Mouse (Mus musculus) MEL (cell line): ENCODE results near the gene Rnf145. TPM values are rescaled to one million over a fixed set of nuclear protein-coding genes. Genes with fewer than 3 reads are reported as not detected.
A peak's percentile ranks its signal among the peaks of the same experiment; 100 is the strongest.
"Not testable (repeated sequence)": the region's sequence is repeated elsewhere in the genome, so short reads cannot be mapped to it uniquely, and the experiment has no call there.

ENCODE experiments used
- DNase-seq: peaks from one replicate; pipeline ENCODE4 v3.0.0; 2011; ENCODE audit warnings: low read depth, low spot score
- H3K27ac ChIP-seq: 2 replicates; pipeline ENCODE4 v1.5.1; 2012; ENCODE audit warnings: low read depth, mild to moderate bottlenecking, control low read depth, low read length, moderate library complexity; ENCODE audit not compliant: control insufficient read depth
- H3K27me3 ChIP-seq, 2 experiments: fragments of 150-350 bp in 1 of 2; sonication (generic) in 1 of 2; 2 replicates each; pipeline ENCODE4 v1.6.1; 2012; ENCODE audit warnings: low read length in 2 of 2, mild to moderate bottlenecking in 2 of 2, improper control_type of control experiment in 1 of 2, moderate library complexity in 1 of 2; ENCODE audit not compliant: insufficient read depth in 2 of 2, control insufficient read depth in 1 of 2
- H3K36me3 ChIP-seq, 2 experiments: 2 replicates each; pipeline ENCODE4 v1.6.1; 2012 to 2014; ENCODE audit warnings: low read length in 2 of 2, improper control_type of control experiment in 1 of 2, inconsistent platforms in 1 of 2, mild to moderate bottlenecking in 1 of 2; ENCODE audit not compliant: insufficient read depth in 2 of 2, control insufficient read depth in 1 of 2
- H3K4me1 ChIP-seq, 2 experiments: fragments of 150-350 bp in 1 of 2; sonication (generic) in 1 of 2; 2 replicates each; pipeline ENCODE4 v1.6.1; 2012; ENCODE audit warnings: low read length in 2 of 2, improper control_type of control experiment in 1 of 2, mild to moderate bottlenecking in 1 of 2; ENCODE audit not compliant: insufficient read depth in 2 of 2, control insufficient read depth in 1 of 2
- H3K4me3 ChIP-seq, 2 experiments: fragments of 150-350 bp in 1 of 2; sonication (generic) in 1 of 2; 2 replicates each; pipeline ENCODE4 v1.5.1; 2012; ENCODE audit warnings: low read depth in 2 of 2, low read length in 2 of 2, mild to moderate bottlenecking in 2 of 2, moderate library complexity in 2 of 2, control low read depth in 1 of 2, improper control_type of control experiment in 1 of 2; ENCODE audit not compliant: control insufficient read depth in 1 of 2, insufficient read depth in 1 of 2
- H3K79me2 ChIP-seq: 2 replicates; pipeline ENCODE4 v1.6.1; 2012; ENCODE audit warnings: mild to moderate bottlenecking, low read length, moderate library complexity; ENCODE audit not compliant: control insufficient read depth, poor library complexity, insufficient read depth
- H3K9ac ChIP-seq: 2 replicates; pipeline ENCODE4 v1.6.1; 2012; ENCODE audit warnings: low read depth, mild to moderate bottlenecking, control low read depth, low read length, moderate library complexity; ENCODE audit not compliant: control insufficient read depth, poor library complexity, severe bottlenecking
- H3K9me3 ChIP-seq: fragments of 150-350 bp; sonication (generic); replicated peaks from 2 replicates; pipeline ENCODE4 v1.6.1; 2012; ENCODE audit warnings: mild to moderate bottlenecking, low read length, improper control_type of control experiment, moderate library complexity; ENCODE audit not compliant: insufficient read depth
- CHD1 ChIP-seq: IDR thresholded peaks from 2 replicates; pipeline ENCODE4 v1.6.1; 2012; ENCODE audit warnings: low read depth, mild to moderate bottlenecking, inconsistent platforms, low read length, improper control_type of control experiment
- E2F4 ChIP-seq: IDR thresholded peaks from 2 replicates; pipeline ENCODE4 v1.6.1; 2011; ENCODE audit warnings: low read depth, low read length, improper control_type of control experiment, borderline replicate concordance
- ELF1 ChIP-seq: IDR thresholded peaks from 2 replicates; pipeline ENCODE4 v1.6.1; 2014; ENCODE audit warnings: low read depth, mild to moderate bottlenecking, inconsistent platforms, low read length, improper control_type of control experiment, moderate library complexity
- ETS1 ChIP-seq: IDR thresholded peaks from 2 replicates; pipeline ENCODE4 v1.6.1; 2012; ENCODE audit warnings: low read depth, mild to moderate bottlenecking, inconsistent platforms, low read length, improper control_type of control experiment, moderate library complexity
- GABPA ChIP-seq: IDR thresholded peaks from 2 replicates; pipeline ENCODE4 v1.6.1; 2012; ENCODE audit warnings: low read depth, mild to moderate bottlenecking, inconsistent platforms, low read length, improper control_type of control experiment, moderate library complexity
- HCFC1 ChIP-seq: IDR thresholded peaks from 2 replicates; pipeline ENCODE4 v1.6.1; 2012; ENCODE audit warnings: low read depth, mild to moderate bottlenecking, inconsistent platforms, low read length, improper control_type of control experiment, moderate library complexity
- JUND ChIP-seq: IDR thresholded peaks from 2 replicates; pipeline ENCODE4 v1.6.1; 2011; ENCODE audit warnings: low read depth, mild to moderate bottlenecking, improper control_type of control experiment, low read length
- KAT2A ChIP-seq: conservative IDR thresholded peaks from 2 replicates; pipeline ENCODE4 v1.6.1; 2012; ENCODE audit warnings: low read depth, low read length, improper control_type of control experiment, inconsistent platforms
- MAFK ChIP-seq: IDR thresholded peaks from 2 replicates; pipeline ENCODE4 v1.6.1; 2011; ENCODE audit warnings: low read depth, mild to moderate bottlenecking, low read length, improper control_type of control experiment, borderline replicate concordance
- MYB ChIP-seq: IDR thresholded peaks from 2 replicates; pipeline ENCODE4 v1.6.1; 2011; ENCODE audit warnings: mild to moderate bottlenecking, low read depth, low read length, improper control_type of control experiment
- MYC ChIP-seq: IDR thresholded peaks from 2 replicates; pipeline ENCODE4 v1.6.1; 2011; ENCODE audit warnings: low read depth, mild to moderate bottlenecking, low read length, improper control_type of control experiment, moderate library complexity
- POLR2AphosphoS2 ChIP-seq: IDR thresholded peaks from 2 replicates; pipeline ENCODE4 v1.6.1; 2011; ENCODE audit warnings: low read length, improper control_type of control experiment
- ZMIZ1 ChIP-seq: IDR thresholded peaks from 2 replicates; pipeline ENCODE4 v1.6.1; 2012; ENCODE audit warnings: low read depth, mild to moderate bottlenecking, inconsistent platforms, low read length, improper control_type of control experiment, moderate library complexity
- polyA plus RNA-seq, 2 experiments: library from polyadenylated mRNA; stranded (reverse) in 1 of 2; unstranded in 1 of 2; fragments of >175 nt in 1 of 2; fragments of >200 nt in 1 of 2; gene quantifications; 2 replicates each; pipeline versions ENCODE4 v1.2.1 to v1.2.4; 2012; ENCODE audit warnings: low replicate concordance in 2 of 2, low read depth in 1 of 2; ENCODE audit not compliant: insufficient read length in 2 of 2, insufficient read depth in 1 of 2, missing spikeins in 1 of 2
- total RNA-seq: library from RNA; depleted of rRNA; stranded (reverse); fragments of 300-350 nt; gene quantifications from 2 replicates; pipeline ENCODE4 v1.2.3, GENCODE M21; 2012

The Rnf145 gene
- total and polyA plus RNA-seq, 3 experiments, result 73.5 to 94.1 TPM; not detected in 1

DNA sequence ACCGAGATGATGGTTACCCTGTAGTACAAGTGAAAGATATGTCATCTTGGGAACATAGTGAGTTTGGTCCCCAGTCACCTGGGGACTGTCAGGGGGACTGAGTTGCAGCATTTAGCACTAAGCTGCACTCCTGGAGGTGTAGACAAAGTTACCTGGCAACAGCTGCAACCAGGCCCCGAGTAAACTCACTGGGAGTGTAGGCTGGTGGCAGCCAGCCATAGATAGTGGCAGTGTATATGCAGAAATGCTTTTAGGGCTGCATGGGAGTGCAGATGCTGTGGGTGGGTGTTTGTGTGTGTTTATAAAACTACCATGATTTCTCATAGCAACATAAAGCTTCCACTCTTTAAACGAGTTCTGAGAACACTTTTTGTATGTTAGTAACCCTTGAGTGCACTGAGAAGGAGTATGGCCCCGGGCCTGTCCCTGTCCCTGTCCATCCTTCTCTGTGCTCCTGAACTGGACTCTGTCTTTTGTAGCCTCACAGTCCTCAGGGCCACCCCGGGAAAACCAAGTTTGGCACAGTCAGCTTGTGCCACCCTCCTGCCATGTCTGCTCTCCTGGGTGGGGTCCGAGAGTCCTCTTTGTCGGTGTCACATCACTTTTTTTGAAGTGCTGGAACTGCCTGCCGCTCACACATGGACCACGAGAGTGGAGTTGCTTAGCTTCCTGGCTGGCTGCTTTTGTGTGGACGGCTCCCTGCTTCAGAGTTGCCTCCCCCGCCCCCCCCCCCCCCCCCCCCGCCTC lies 43.8 kb downstream of the Rnf145 start:
- peaks cover 0 to 42% of the 10 kb centered on the region in 2 experiments; a peak in 2 of 4 replicates for H3K36me3 ChIP-seq
- no peaks in the 10 kb centered on the region for H3K9me3 ChIP-seq
- DNase-seq, result no peak

DNA sequence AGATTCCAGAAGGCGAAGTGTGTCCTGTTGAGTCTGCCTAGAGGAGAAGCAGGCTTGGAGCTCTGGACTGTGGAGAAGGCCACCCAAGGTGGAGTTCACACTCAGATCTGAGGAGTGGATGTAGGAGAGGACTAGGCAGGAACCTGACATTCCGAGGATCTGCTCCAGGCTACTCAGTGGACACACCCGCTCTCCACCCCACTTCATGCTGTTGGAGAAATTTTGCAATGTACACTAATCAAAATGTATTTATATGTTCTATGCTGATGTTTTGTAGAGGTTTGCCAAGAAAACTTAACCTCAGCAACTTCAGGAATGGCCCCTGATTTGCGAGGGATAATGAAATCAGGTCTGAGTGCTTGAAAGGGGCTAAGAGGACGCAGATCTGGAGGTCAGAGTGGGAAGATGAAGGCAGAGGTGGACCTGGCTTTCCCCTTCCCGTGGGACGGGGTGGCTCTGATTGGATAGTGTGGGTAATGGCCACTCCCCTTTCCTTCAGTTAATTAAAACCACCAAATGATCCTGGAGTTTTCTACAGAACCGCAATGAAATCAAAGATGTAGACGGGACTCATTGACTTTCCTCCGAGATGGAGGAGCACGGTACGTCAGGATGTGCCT lies 45.6 kb downstream of the Rnf145 start:
- TF ChIP-seq POLR2AphosphoS2 (0 out of 2 replicates have a peak, but pooled peaks have one; percentile 21), ZMIZ1 (no peak)
- H3K4me3 ChIP-seq, result no peak overlapping the region
- H3K9ac ChIP-seq, result no peak overlapping the region
- H3K27me3 ChIP-seq, result no peaks in the 10 kb centered on the region
- H3K4me1 ChIP-seq, result no peaks in the 10 kb centered on the region
- no peaks in the 10 kb centered on the region for H3K9me3 ChIP-seq
- no peaks in the 10 kb centered on the region for H3K79me2 ChIP-seq
- peaks cover 0 to 28% of the 10 kb centered on the region in 2 experiments; a peak in 2 of 4 replicates for H3K36me3 ChIP-seq
- no peak overlapping the region for H3K27ac ChIP-seq
- no peak for DNase-seq

More for the DNA sequence above, 43.8 kb downstream of the Rnf145 start:
- Histone ChIP-seq H3K27ac (no peak overlapping the region), H3K4me3 (no peak overlapping the region), H3K9ac (no peak overlapping the region), H3K79me2 (no peaks in the 10 kb centered on the region), H3K27me3 (no peaks in the 10 kb centered on the region), H3K4me1 (no peaks in the 10 kb centered on the region)
- no peak for TF ChIP-seq POLR2AphosphoS2
- no peak for TF ChIP-seq ETS1
- no peak for TF ChIP-seq JUND
- TF ChIP-seq GABPA, result no peak

DNA sequence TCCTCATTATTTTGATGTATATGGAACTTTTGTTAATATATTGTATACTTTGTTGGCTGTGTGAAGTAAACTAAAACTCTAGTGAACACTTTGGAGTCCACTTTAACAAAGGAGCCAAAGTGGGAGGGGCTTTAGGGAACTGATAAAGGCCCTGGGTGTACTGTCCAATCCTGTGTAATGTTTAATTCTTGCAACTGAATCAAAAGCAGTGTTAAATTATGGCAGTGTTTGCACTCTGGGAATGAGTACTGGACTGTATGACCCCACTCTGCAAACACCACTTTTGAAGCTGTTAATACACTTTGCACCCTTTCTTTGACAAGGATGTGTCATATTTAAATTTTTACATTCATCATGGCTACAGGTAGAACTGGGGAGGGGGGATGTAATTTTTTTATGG lies 46.2 kb downstream of the Rnf145 start:
- TF ChIP-seq E2F4, result no peak
- TF ChIP-seq MAFK, result no peak
- TF ChIP-seq HCFC1, result no peak
- no peak for TF ChIP-seq MYC
- TF ChIP-seq MYB, result no peak
- no peak for TF ChIP-seq KAT2A
- TF ChIP-seq JUND, result no peak
- no peak for TF ChIP-seq CHD1
- no peak for TF ChIP-seq ELF1
- no peak for TF ChIP-seq GABPA
- Histone ChIP-seq H3K36me3 (peaks cover 0 to 24% of the 10 kb centered on the region in 2 experiments; a peak in 2 of 4 replicates), H3K9ac (no peak overlapping the region), H3K27me3 (no peaks in the 10 kb centered on the region), H3K79me2 (no peaks in the 10 kb centered on the region), H3K4me3 (no peak overlapping the region), H3K4me1 (no peaks in the 10 kb centered on the region), H3K27ac (no peak overlapping the region), H3K9me3 (no peaks in the 10 kb centered on the region)
- no peak for DNase-seq

DNA sequence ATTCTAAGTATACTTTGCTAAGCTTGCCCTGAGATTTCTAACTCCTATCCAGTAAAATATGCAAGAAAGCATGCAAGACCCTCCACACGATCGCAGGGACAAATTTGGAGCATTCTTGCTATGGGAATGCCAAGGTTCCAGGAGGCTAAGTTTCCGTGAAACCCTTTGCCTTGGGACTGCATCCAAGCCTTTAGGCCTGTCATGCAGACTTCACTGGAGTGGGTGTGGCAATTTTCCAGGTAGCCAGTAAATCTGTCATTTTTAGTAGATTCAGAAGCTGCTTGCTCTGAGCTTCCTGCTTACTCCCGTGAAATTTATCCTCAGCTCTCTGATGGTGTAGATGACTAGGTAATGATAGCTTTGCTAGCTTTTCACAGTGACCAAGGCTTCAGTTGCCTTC lies 51.6 kb downstream of the Rnf145 start:
- H3K9ac ChIP-seq, H3K27me3 ChIP-seq, H3K9me3 ChIP-seq, H3K79me2 ChIP-seq, H3K36me3 ChIP-seq, H3K4me3 ChIP-seq, H3K27ac ChIP-seq, H3K4me1 ChIP-seq, DNase-seq: not testable (repeated sequence)
